Mouse (Mus musculus): ENCODE data around the gene Gm21820.
"Not testable (repeated sequence)": the region's sequence is repeated elsewhere in the genome, so short reads cannot be mapped to it uniquely, and the experiment has no call there.

Gene Gm21820

DNA sequence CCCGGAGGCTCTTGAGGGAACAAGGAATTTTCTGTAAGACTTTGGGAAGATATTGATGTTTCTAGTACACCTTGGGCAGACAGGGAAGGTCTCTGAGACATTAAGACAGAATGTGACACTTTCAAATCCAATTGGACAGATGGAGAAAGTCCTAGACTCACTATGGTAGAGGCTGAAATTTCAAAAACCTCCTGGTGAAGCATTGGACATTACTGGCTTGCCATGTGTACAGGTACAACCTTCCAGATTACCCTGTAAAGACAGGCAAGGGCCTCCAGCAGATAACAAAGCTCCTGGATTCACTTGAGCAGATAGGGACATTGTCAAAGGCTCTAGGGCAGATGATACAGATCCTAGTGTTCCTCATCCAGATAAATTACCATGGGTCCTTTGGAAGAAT is at the start of gene Gm21820:
Gene Gm21820 (minus strand): TSS at position 101 of the 400 bp plus-strand sequence.
- CTCF ChIA-PET: not testable (repeated sequence)
